Mouse (Mus musculus): ENCODE measurements around the gene Mmp9.

DNA sequence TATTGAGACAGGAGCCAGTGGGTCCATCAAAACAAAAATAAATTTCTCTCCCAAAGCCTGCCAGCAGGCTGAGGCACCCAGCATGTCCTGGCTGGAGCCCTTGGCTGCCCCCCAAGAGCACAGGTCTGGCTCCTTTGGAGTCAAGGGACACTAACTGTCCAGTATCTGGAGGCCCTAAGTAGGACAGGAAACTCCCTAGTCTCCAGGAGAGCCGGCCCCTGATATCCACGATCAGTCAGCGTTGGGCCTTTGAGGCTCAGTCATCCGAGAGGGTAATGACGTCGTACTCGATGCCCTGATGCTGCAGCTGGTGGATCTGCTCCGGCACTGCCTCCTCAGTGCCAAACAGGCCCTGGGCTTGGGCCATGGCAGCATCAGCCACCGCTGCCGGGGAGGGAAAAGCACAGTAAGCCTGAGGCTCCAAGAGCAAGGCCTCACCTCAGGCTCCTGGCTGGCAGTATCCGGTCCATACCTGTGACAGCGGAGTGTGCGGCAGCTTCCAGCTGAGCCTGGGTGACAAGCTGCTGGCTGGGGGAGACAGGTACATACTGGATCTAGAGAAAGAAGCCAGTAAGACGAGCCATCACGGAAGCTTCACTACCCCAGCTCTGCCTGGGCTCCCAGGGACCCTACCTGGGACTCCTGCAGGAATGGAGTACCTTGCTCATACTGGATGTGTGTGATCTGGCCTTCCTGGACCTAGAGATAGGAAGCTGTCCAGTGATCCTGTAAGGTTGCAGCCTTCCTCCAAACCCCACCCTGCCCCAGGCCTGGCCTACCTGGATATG, 48.5 kb upstream of the Mmp9 start:
- TF ChIP-seq CTCF (IDR thresholded peaks at IDR 0.05) (no peak), EP300 (IDR thresholded peaks at IDR 0.05) (no peak)
